Mouse (Mus musculus) lung, adult 10 weeks (tissue): Measurements from ENCODE around the gene Epo. TPM values are rescaled to one million over a fixed set of nuclear protein-coding genes. Genes with fewer than 3 reads are reported as not detected.

Experiments used
- polyA plus RNA-seq: library from polyadenylated mRNA; stranded (reverse); fragments of 350-450 nt; fragmentation: Illumina TruSeq; extraction: RNeasy Lipid Tissue Mini Kit (QIAGEN cat#74804); gene quantifications from one replicate; pipeline ENCODE4 v1.2.3, GENCODE M21; 2014; ENCODE audit warnings: low read depth, low replicate concordance; ENCODE audit not compliant: insufficient read depth

Gene Epo
- polyA plus RNA-seq, result not detected

GRCm38 (mm10) chr5:137533117-137533827 lies at the start of gene Epo, which contains the start of gene Gnb2:
Epo (minus strand) TSS chr5:137533242.
Gnb2 (minus strand) TSS chr5:137533510.

DNA sequence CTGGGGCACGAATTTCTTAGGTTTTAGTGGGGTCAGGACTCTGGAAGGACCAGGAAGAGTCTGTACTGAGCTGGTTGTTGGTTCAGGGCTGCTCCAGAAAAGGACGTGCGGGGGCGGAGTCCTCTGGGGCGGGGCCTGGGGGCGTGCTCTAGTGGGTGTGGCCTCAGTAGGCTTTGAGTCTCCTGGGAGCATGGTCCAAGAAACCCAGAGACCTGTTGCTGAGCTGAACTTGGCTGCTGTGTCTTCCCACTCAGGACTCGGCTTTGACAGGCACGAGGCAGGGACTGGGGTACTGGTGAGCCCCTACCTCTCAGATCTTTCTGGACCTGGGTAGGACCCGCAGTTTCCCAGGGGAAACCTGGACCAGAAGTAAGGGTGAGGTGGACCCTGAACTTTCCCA lies 36.6 kb upstream of the Epo start, which contains the start of gene Tfr2:
Gene Tfr2, plus strand, starts transcription at position 176 of the 400 bp plus-strand sequence.

DNA sequence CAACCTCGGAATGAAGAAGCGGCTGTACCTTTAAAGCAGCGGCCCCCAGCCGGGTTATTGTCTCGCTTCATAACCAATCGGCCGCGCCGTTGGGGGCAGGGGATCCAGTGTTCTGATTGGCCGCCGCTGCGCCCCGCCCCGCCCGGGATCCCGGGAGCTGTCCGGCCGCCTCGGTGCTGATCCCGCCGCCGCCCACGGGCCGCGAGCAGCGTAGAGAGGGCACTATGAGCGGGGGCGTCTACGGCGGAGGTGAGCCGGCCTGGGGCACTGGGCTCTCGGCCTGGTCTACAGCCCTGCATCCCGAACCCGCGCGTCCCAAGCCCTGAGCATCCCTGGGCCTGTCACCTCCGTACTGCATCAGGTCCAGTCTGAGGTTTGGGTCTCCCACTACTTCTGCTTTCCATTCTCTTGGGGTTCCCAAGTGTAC lies 20.4 kb upstream of the Epo start, which contains the start of gene Actl6b:
Gene Actl6b, plus strand, starts transcription at position 107 of the 427 bp plus-strand sequence.

GRCm38 (mm10) chr5:137518436-137518835 lies 14.6 kb downstream of the Epo start, which contains the start of gene Gigyf1:
Gigyf1 (plus strand) TSS chr5:137518548.

GRCm38 (mm10) chr5:137501709-137502666 lies 31.1 kb downstream of the Epo start, which contains the start of gene Pop7:
Pop7 (minus strand) TSS chr5:137502518.

GRCm38 (mm10) chr5:137476964-137477363 lies 56.1 kb downstream of the Epo start, which contains the start of gene Zan:
Zan (minus strand) TSS chr5:137477064.

Other genes starting within 250 kb of the Epo start
- 0.51 TPM for gene Ache, start 245.7 kb downstream of the Epo start, polyA plus RNA-seq
- gene Ufsp1, start 238.6 kb downstream of the Epo start, polyA plus RNA-seq, result 5.1 TPM
- 63.0 TPM for gene Srrt, start 225.6 kb downstream of the Epo start, polyA plus RNA-seq
- gene Trip6, start 218.8 kb downstream of the Epo start, polyA plus RNA-seq, result 20.4 TPM
- 6.6 TPM for gene Slc12a9, start 199.6 kb downstream of the Epo start, polyA plus RNA-seq
- 37.0 TPM for gene Ephb4, start 183.1 kb downstream of the Epo start, polyA plus RNA-seq
- 0.04 TPM for gene Zan, start 56.2 kb downstream of the Epo start, polyA plus RNA-seq
- 19.3 TPM for gene Pop7, start 30.7 kb downstream of the Epo start, polyA plus RNA-seq
- 8.9 TPM for gene Gigyf1, start 14.7 kb downstream of the Epo start, polyA plus RNA-seq
- gene Gnb2, start 268 bp upstream of the Epo start, polyA plus RNA-seq, result 420 TPM
- gene Actl6b, start 20.3 kb upstream of the Epo start, polyA plus RNA-seq, result not detected
- not detected for gene Tfr2, start 36.6 kb upstream of the Epo start, polyA plus RNA-seq
- 19.9 TPM for gene Mospd3, start 67.8 kb upstream of the Epo start, polyA plus RNA-seq
- gene Pcolce, start 80.5 kb upstream of the Epo start, polyA plus RNA-seq, result 121 TPM
- gene Fbxo24, start 95.8 kb upstream of the Epo start, polyA plus RNA-seq, result 1.0 TPM
- gene Lrch4, start 95.9 kb upstream of the Epo start, polyA plus RNA-seq, result 21.1 TPM
- gene Gm20605, start 95.9 kb upstream of the Epo start, polyA plus RNA-seq, result 9.9 TPM
- 19.7 TPM for gene Sap25, start 108.1 kb upstream of the Epo start, polyA plus RNA-seq
- gene Irs3, start 112.5 kb upstream of the Epo start, polyA plus RNA-seq, result 2.0 TPM
- 9.6 TPM for gene Agfg2, start 151.5 kb upstream of the Epo start, polyA plus RNA-seq
- 0.86 TPM for gene Nyap1, start 208.4 kb upstream of the Epo start, polyA plus RNA-seq
- gene Tsc22d4, start 212.5 kb upstream of the Epo start, polyA plus RNA-seq, result 50.7 TPM
- gene Ppp1r35, start 245.6 kb upstream of the Epo start, polyA plus RNA-seq, result 31.5 TPM